Mouse (Mus musculus): ENCODE results near the gene Dpp6.

The Dpp6 gene

GRCm38 (mm10) chr5:27565700-27566099, 748.7 kb downstream of the Dpp6 start:
- DNase-seq = no peak

GRCm38 (mm10) chr5:27587970-27588758, 771.2 kb downstream of the Dpp6 start:
- no peak for DNase-seq

- no peak for DNase-seq
Measured at GRCm38 (mm10) chr5:27604132-27604531, 787.1 kb downstream of the Dpp6 start.

- DNase-seq = peak; percentile 61
Measured at GRCm38 (mm10) chr5:27615769-27616168, 798.8 kb downstream of the Dpp6 start.

- DNase-seq = no peak
Measured at GRCm38 (mm10) chr5:27621811-27622210, 804.8 kb downstream of the Dpp6 start.

- no peak for DNase-seq
Measured at GRCm38 (mm10) chr5:27623876-27624275, 806.9 kb downstream of the Dpp6 start.

GRCm38 (mm10) chr5:27632151-27632550, 815.1 kb downstream of the Dpp6 start:
- DNase-seq = no peak

GRCm38 (mm10) chr5:27635941-27636340, 818.9 kb downstream of the Dpp6 start:
- DNase-seq = no peak

GRCm38 (mm10) chr5:27641876-27642275, 824.9 kb downstream of the Dpp6 start:
- no peak for DNase-seq

GRCm38 (mm10) chr5:27651879-27652814, 835.1 kb downstream of the Dpp6 start:
- peak; percentile 60 for DNase-seq

- no peak for DNase-seq
Measured at GRCm38 (mm10) chr5:27656101-27656500, 839.1 kb downstream of the Dpp6 start.

GRCm38 (mm10) chr5:27657672-27658071, 840.7 kb downstream of the Dpp6 start:
- DNase-seq = no peak

GRCm38 (mm10) chr5:27658165-27658564, 841.2 kb downstream of the Dpp6 start:
- no peak for DNase-seq

- DNase-seq = no peak
Measured at GRCm38 (mm10) chr5:27658569-27658968, 841.6 kb downstream of the Dpp6 start.

- no peak for DNase-seq
Measured at GRCm38 (mm10) chr5:27659019-27659418, 842.0 kb downstream of the Dpp6 start.

- no peak for DNase-seq
Measured at GRCm38 (mm10) chr5:27659781-27660180, 842.8 kb downstream of the Dpp6 start.

- no peak for DNase-seq
Measured at GRCm38 (mm10) chr5:27664111-27664510, 847.1 kb downstream of the Dpp6 start.

GRCm38 (mm10) chr5:27671487-27671886, 854.5 kb downstream of the Dpp6 start:
- DNase-seq = no peak

- peak; percentile 31 for DNase-seq
Measured at GRCm38 (mm10) chr5:27677247-27677666, 860.3 kb downstream of the Dpp6 start.

GRCm38 (mm10) chr5:27679151-27679550, 862.1 kb downstream of the Dpp6 start:
- no peak for DNase-seq

GRCm38 (mm10) chr5:27680476-27680875, 863.5 kb downstream of the Dpp6 start:
- peak; percentile 52 for DNase-seq

- no peak for DNase-seq
Measured at GRCm38 (mm10) chr5:27685162-27685561, 868.2 kb downstream of the Dpp6 start.

- DNase-seq = peak; percentile 9
Measured at GRCm38 (mm10) chr5:27685923-27686322, 868.9 kb downstream of the Dpp6 start.

GRCm38 (mm10) chr5:27687311-27687710, 870.3 kb downstream of the Dpp6 start:
- no peak for DNase-seq

All from thymus, postnatal 4 days (tissue).